Mouse (Mus musculus): ENCODE data around the gene Dlk2. TPM values are rescaled to one million over a fixed set of nuclear protein-coding genes. Genes with fewer than 3 reads are reported as not detected.
A peak's percentile ranks its signal among the peaks of the same experiment; 100 is the strongest.

Dlk2 gene
- polyA plus RNA-seq, 2 experiments, result 10.1 to 20.8 TPM

- H3K27ac ChIP-seq (replicated peaks; ENCODE audit: low read depth, low read length), result no peak overlapping the region
- 60% methylated on average over 14 of the region's 14 CpGs for WGBS
- peak overlapping the region; percentile 57; the same call in 1 of the 2 replicates for H3K9ac ChIP-seq (ENCODE audit: low read depth, low read length, severe bottlenecking)
- no peaks in the 10 kb centered on the region for H3K9me3 ChIP-seq (ENCODE audit: control insufficient read depth, low read length)
- peaks cover 45% of the 10 kb centered on the region for H3K36me3 ChIP-seq (ENCODE audit: control insufficient read depth, insufficient read depth, low read length)
- peak overlapping the region; percentile 67 for H3K4me3 ChIP-seq (replicated peaks; ENCODE audit: low read length)
- peak overlapping the region; percentile 100 for H3K4me2 ChIP-seq (replicated peaks; ENCODE audit: low read depth, low read length, severe bottlenecking)
- no peak for TF ChIP-seq POLR2A (IDR thresholded peaks at IDR 0.05; ENCODE audit: borderline replicate concordance, extremely low read depth, insufficient read depth, insufficient read length)
- ATAC-seq (ENCODE audit: low FRiP score, low read depth), result no peak
- no peak for DNase-seq (ENCODE audit: low spot score)
- peaks cover 17% of the 10 kb centered on the region for H3K27me3 ChIP-seq (ENCODE audit: control insufficient read depth, insufficient read depth, low read length)
- H3K4me1 ChIP-seq (ENCODE audit: control insufficient read depth, insufficient read depth, low read length), result peaks cover 14% of the 10 kb centered on the region; the same call in 1 of the 2 replicates
Measured at GRCm38 (mm10) chr17:46252571-46253451, 44.4 kb upstream of the Dlk2 start.

- peak within 1 kb of the TSS; percentile 57 for H3K9ac ChIP-seq (ENCODE audit: low read depth, low read length, severe bottlenecking)
- H3K27ac ChIP-seq (replicated peaks; ENCODE audit: low read depth, low read length), result no peak within 1 kb of the TSS
- H3K4me1 ChIP-seq (ENCODE audit: control insufficient read depth, insufficient read depth, low read length), result peaks cover 14% of the 10 kb centered on the region; the same call in 1 of the 2 replicates
- H3K9me3 ChIP-seq (ENCODE audit: control insufficient read depth, low read length), result no peaks in the 10 kb centered on the region
- TF ChIP-seq POLR2A (IDR thresholded peaks at IDR 0.05; ENCODE audit: borderline replicate concordance, extremely low read depth, insufficient read depth, insufficient read length), result no peak
- H3K36me3 ChIP-seq (ENCODE audit: control insufficient read depth, insufficient read depth, low read length), result peaks cover 52% of the 10 kb centered on the region
- H3K27me3 ChIP-seq (ENCODE audit: control insufficient read depth, insufficient read depth, low read length), result peaks cover 17% of the 10 kb centered on the region
- H3K4me2 ChIP-seq (replicated peaks; ENCODE audit: low read depth, low read length, severe bottlenecking), result peak within 1 kb of the TSS; percentile 100
- 3% methylated on average over 41 of the region's 48 CpGs for WGBS
- ATAC-seq (ENCODE audit: low FRiP score, low read depth), result peak; percentile 88
- peak; percentile 91 for DNase-seq (ENCODE audit: low spot score)
- peak within 1 kb of the TSS; percentile 67 for H3K4me3 ChIP-seq (replicated peaks; ENCODE audit: low read length)
Measured at GRCm38 (mm10) chr17:46253452-46254084, 43.7 kb upstream of the Dlk2 start, which contains the start of gene Lrrc73. Gene Lrrc73 (plus strand): TSS chr17:46253531.

- H3K4me2 ChIP-seq (replicated peaks; ENCODE audit: low read depth, low read length, severe bottlenecking), result peak overlapping the region; percentile 100
- H3K36me3 ChIP-seq (ENCODE audit: control insufficient read depth, insufficient read depth, low read length), result peaks cover 56% of the 10 kb centered on the region
- H3K27me3 ChIP-seq (ENCODE audit: control insufficient read depth, insufficient read depth, low read length), result peaks cover 17% of the 10 kb centered on the region
- 1% methylated on average over 29 of the region's 54 CpGs for WGBS
- H3K9me3 ChIP-seq (ENCODE audit: control insufficient read depth, low read length), result no peaks in the 10 kb centered on the region
- no peak for DNase-seq (ENCODE audit: low spot score)
- peaks cover 8% of the 10 kb centered on the region; the same call in 1 of the 2 replicates for H3K4me1 ChIP-seq (ENCODE audit: control insufficient read depth, insufficient read depth, low read length)
- H3K27ac ChIP-seq (replicated peaks; ENCODE audit: low read depth, low read length), result no peak overlapping the region
- H3K4me3 ChIP-seq (replicated peaks; ENCODE audit: low read length), result peak overlapping the region; percentile 67
- no peak for TF ChIP-seq POLR2A (IDR thresholded peaks at IDR 0.05; ENCODE audit: borderline replicate concordance, extremely low read depth, insufficient read depth, insufficient read length)
- peak overlapping the region; percentile 57 for H3K9ac ChIP-seq (ENCODE audit: low read depth, low read length, severe bottlenecking)
- ATAC-seq (ENCODE audit: low FRiP score, low read depth), result peak; percentile 28
Measured at GRCm38 (mm10) chr17:46254106-46254505, 43.1 kb upstream of the Dlk2 start.

- Histone ChIP-seq H3K4me1 (ENCODE audit: control insufficient read depth, insufficient read depth, low read length) (0 out of 2 replicates have a peak, but pooled peaks cover 7% of the 10 kb centered on the region), H3K27ac (replicated peaks; ENCODE audit: low read depth, low read length) (no peak overlapping the region), H3K4me3 (replicated peaks; ENCODE audit: low read length) (no peak overlapping the region), H3K36me3 (ENCODE audit: control insufficient read depth, insufficient read depth, low read length) (peaks cover 56% of the 10 kb centered on the region), H3K9me3 (ENCODE audit: control insufficient read depth, low read length) (no peaks in the 10 kb centered on the region), H3K4me2 (replicated peaks; ENCODE audit: low read depth, low read length, severe bottlenecking) (no peak overlapping the region), H3K27me3 (ENCODE audit: control insufficient read depth, insufficient read depth, low read length) (peaks cover 17% of the 10 kb centered on the region), H3K9ac (ENCODE audit: low read depth, low read length, severe bottlenecking) (no peak overlapping the region)
- no peak for TF ChIP-seq POLR2A (IDR thresholded peaks at IDR 0.05; ENCODE audit: borderline replicate concordance, extremely low read depth, insufficient read depth, insufficient read length)
- 29% methylated on average over 6 of the region's 6 CpGs for WGBS
- DNase-seq (ENCODE audit: low spot score) (no peak), ATAC-seq (ENCODE audit: low FRiP score, low read depth) (no peak)
Measured at GRCm38 (mm10) chr17:46255147-46255546, 42.1 kb upstream of the Dlk2 start.
